Mouse (Mus musculus) MEL (cell line): ENCODE data around the gene Gm10203.
"Not testable (repeated sequence)": the region's sequence is repeated elsewhere in the genome, so short reads cannot be mapped to it uniquely, and the experiment has no call there.

Experiments
- BHLHE40 ChIP-seq: IDR thresholded peaks from 2 replicates; pipeline ENCODE4 v1.6.1; 2012; ENCODE audit warnings: low read depth, mild to moderate bottlenecking, inconsistent platforms, low read length, improper control_type of control experiment, borderline replicate concordance
- CHD1 ChIP-seq: IDR thresholded peaks from 2 replicates; pipeline ENCODE4 v1.6.1; 2012; ENCODE audit warnings: low read depth, mild to moderate bottlenecking, inconsistent platforms, low read length, improper control_type of control experiment
- CTCF ChIP-seq, 3 experiments: IDR thresholded peaks in 2 of 3; conservative IDR thresholded peaks in 1 of 3; 2 replicates each; pipeline ENCODE4 v1.5.1; 2011 to 2012; ENCODE audit warnings: low read length in 3 of 3, low read depth in 2 of 3, mild to moderate bottlenecking in 2 of 3, improper control_type of control experiment in 1 of 3, inconsistent platforms in 1 of 3, mixed read lengths in 1 of 3, moderate library complexity in 1 of 3; ENCODE audit not compliant: control insufficient read depth in 1 of 3, insufficient read depth in 1 of 3, poor library complexity in 1 of 3, severe bottlenecking in 1 of 3
- ELF1 ChIP-seq: IDR thresholded peaks from 2 replicates; pipeline ENCODE4 v1.6.1; 2014; ENCODE audit warnings: low read depth, mild to moderate bottlenecking, inconsistent platforms, low read length, improper control_type of control experiment, moderate library complexity
- EP300 ChIP-seq, 2 experiments: IDR thresholded peaks; 2 replicates each; pipeline ENCODE4 v1.6.1; 2011; ENCODE audit warnings: improper control_type of control experiment in 2 of 2, low read length in 2 of 2, low read depth in 1 of 2, mild to moderate bottlenecking in 1 of 2
- GATA1 ChIP-seq: IDR thresholded peaks from 2 replicates; pipeline ENCODE4 v1.6.1; 2011; ENCODE audit warnings: low read depth, low read length, improper control_type of control experiment
- JUND ChIP-seq: IDR thresholded peaks from 2 replicates; pipeline ENCODE4 v1.6.1; 2011; ENCODE audit warnings: low read depth, mild to moderate bottlenecking, improper control_type of control experiment, low read length
- NELFE ChIP-seq: IDR thresholded peaks from 2 replicates; pipeline ENCODE4 v1.6.1; 2011; ENCODE audit warnings: low read depth, low read length, improper control_type of control experiment
- POLR2A ChIP-seq, 2 experiments: IDR thresholded peaks; 2 replicates each; pipeline ENCODE4 v1.6.1; 2011 to 2012; ENCODE audit warnings: low read length in 2 of 2, mild to moderate bottlenecking in 2 of 2, control low read depth in 1 of 2, improper control_type of control experiment in 1 of 2, low read depth in 1 of 2, moderate library complexity in 1 of 2; ENCODE audit not compliant: control insufficient read depth in 1 of 2, insufficient read depth in 1 of 2, poor library complexity in 1 of 2
- POLR2AphosphoS5 ChIP-seq: IDR thresholded peaks from 2 replicates; pipeline ENCODE4 v1.6.1; 2012; ENCODE audit warnings: low read depth, borderline replicate concordance, mild to moderate bottlenecking, inconsistent platforms, low read length, moderate library complexity, mixed read lengths
- RCOR1 ChIP-seq: IDR thresholded peaks from 2 replicates; pipeline ENCODE4 v1.6.1; 2012; ENCODE audit warnings: low read depth, mild to moderate bottlenecking, inconsistent platforms, low read length, improper control_type of control experiment
- SIN3A ChIP-seq: IDR thresholded peaks from 2 replicates; pipeline ENCODE4 v1.6.1; 2012; ENCODE audit warnings: low read length, improper control_type of control experiment, inconsistent platforms
- USF1 ChIP-seq: IDR thresholded peaks from 2 replicates; pipeline ENCODE4 v1.6.1; 2014; ENCODE audit warnings: low read depth, mild to moderate bottlenecking, inconsistent platforms, low read length, improper control_type of control experiment, moderate library complexity
- ZKSCAN1 ChIP-seq: IDR thresholded peaks from 2 replicates; pipeline ENCODE4 v1.6.1; 2012; ENCODE audit warnings: low read depth, mild to moderate bottlenecking, inconsistent platforms, low read length, improper control_type of control experiment, moderate library complexity

GRCm38 (mm10) chr6:149169965-149170364, 40.0 kb downstream of the Gm10203 start:
- not testable (repeated sequence) for TF ChIP-seq NELFE; EP300 (IDR thresholded peaks at IDR 0.05; ENCODE audit: low read depth in 1 of 2, low read length in 2 of 2); GATA1; RCOR1; SIN3A; ZKSCAN1; POLR2AphosphoS5; USF1; JUND; POLR2A (IDR thresholded peaks at IDR 0.05; ENCODE audit: control insufficient read depth in 1 of 2, insufficient read depth in 1 of 2, low read depth in 1 of 2, low read length in 2 of 2, poor library complexity in 1 of 2); CTCF (IDR thresholded peaks at IDR 0.05 in 2 of 3, conservative IDR thresholded peaks at IDR 0.05 in 1 of 3; ENCODE audit: control insufficient read depth in 1 of 3, insufficient read depth in 1 of 3, low read depth in 2 of 3, low read length in 3 of 3, poor library complexity in 1 of 3, severe bottlenecking in 1 of 3); CHD1; BHLHE40; ELF1
